Mouse (Mus musculus) testis, adult 2 months (tissue): ENCODE results near the gene Kat2a.

Experiments used
- CTCF ChIP-seq: fragments of 200-500 bp; IDR thresholded peaks from 2 replicates; pipeline ENCODE4 v1.5.1; 2012; ENCODE audit warnings: low read depth, mild to moderate bottlenecking, inconsistent platforms, low read length, moderate library complexity; ENCODE audit not compliant: control insufficient read depth, insufficient read depth, insufficient replicate concordance
- POLR2A ChIP-seq: fragments of 200-500 bp; IDR thresholded peaks from 2 replicates; pipeline ENCODE4 v1.6.1; 2012; ENCODE audit warnings: low read depth, mild to moderate bottlenecking, inconsistent platforms, low read length, moderate library complexity; ENCODE audit not compliant: control insufficient read depth

GRCm38 (mm10) chr11:100684084-100684483 lies 28.2 kb downstream of the Kat2a start:
- TF ChIP-seq CTCF: no peak
- no peak for TF ChIP-seq POLR2A
